Mouse (Mus musculus) frontal cortex, adult (tissue): Measurements from ENCODE around the gene Olfr398.

Source experiments
- ATAC-seq: cut with Nextera tagmentation; 2 replicates; pipeline ENCODE4 v1.9.2; 2017; ENCODE audit warnings: mild to moderate bottlenecking, moderate library complexity, mixed read lengths; ENCODE audit not compliant: low TSS enrichment

Olfr398 gene

DNA sequence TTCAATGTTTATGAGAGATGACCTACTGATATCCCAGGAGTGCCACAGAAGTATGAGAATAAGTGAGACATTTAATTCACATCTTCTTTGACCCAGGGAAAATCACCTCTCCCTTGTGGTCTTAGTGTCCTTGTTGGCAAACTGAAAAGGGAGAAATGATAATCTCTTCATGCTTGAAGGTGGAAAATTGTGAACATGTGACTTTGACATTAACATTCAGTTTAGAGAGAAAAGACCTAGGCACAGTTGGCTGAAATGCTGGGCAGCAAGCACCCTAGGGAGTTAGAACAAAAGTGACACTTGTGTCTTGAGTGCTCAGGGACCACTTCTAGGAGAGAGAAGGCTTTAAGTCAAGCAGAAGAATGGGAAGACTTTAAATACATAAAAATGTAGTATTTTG is at the start of gene Olfr398:
TSS of gene Olfr398 (minus strand) at position 101 of the 400 bp plus-strand sequence.
- no peak for ATAC-seq

DNA sequence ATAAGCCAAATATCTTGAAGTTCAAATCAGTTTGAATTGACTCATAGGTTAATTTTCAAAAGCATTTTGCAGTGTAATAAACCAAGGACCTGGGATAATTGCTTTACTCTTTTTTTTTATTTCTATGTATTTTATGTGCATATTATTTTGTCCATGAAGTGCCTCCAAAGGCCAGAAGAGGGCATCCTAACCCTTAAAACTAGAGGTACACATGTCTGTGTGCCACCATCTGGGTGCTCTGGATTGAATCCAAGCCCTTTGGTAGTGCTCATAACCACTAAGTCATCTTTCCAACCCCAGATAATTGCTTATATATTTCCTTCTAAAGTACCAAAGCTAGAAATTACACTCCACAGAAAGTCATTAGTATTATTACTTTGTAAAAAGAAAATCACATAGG is 2.9 kb upstream of the Olfr398 start:
- no peak for ATAC-seq

DNA sequence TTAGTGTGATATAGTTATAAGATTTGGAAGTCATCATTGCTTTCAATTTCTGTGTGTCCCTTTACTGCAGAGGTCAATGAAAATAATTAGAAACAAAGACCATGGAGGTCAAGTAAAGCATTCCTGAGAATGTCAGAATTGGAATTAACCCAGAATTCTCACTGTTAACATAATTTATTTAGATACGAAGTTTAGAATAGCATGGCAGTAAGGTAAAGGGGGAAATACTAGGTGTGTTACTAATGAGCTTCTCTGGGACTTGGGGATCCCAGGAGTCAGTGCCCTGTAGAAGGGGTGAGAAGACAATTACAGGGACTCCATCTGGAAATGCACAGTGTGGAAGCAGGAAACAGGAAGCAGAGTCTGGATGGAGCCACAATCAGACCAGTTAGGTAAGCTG is 29.7 kb downstream of the Olfr398 start, which contains the start of gene Olfr397:
TSS of gene Olfr397 (plus strand) at position 301 of the 400 bp plus-strand sequence.
- no peak for ATAC-seq

DNA sequence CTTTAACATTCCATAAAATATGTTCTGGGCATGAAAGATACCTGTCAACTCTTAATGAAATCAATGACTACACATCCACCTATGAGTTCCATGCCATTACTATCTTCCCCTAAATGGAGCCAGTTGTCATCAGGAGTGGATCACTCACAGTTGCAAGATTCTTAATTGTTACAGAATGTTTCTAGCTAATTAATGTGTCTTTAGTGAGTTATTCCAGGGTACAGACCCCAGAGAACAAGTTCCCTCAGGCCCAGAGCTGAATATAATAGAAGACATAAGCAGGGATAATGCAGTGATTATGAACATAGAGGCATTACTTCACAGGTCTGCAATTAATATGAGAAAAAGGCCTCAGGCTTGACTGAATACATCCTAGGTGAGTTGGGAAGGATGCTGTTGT is 53.8 kb downstream of the Olfr398 start, which contains the start of gene Olfr23:
TSS of gene Olfr23 (plus strand) at position 301 of the 400 bp plus-strand sequence.
- no peak for ATAC-seq
